Mouse (Mus musculus): ENCODE results near the gene Fam72a. TPM values are rescaled to one million over a fixed set of nuclear protein-coding genes. Genes with fewer than 3 reads are reported as not detected.
"Not testable (repeated sequence)": the region's sequence is repeated elsewhere in the genome, so short reads cannot be mapped to it uniquely, and the experiment has no call there.

The Fam72a gene
- polyA plus RNA-seq, 1 experiment, result 1.9 TPM

DNA sequence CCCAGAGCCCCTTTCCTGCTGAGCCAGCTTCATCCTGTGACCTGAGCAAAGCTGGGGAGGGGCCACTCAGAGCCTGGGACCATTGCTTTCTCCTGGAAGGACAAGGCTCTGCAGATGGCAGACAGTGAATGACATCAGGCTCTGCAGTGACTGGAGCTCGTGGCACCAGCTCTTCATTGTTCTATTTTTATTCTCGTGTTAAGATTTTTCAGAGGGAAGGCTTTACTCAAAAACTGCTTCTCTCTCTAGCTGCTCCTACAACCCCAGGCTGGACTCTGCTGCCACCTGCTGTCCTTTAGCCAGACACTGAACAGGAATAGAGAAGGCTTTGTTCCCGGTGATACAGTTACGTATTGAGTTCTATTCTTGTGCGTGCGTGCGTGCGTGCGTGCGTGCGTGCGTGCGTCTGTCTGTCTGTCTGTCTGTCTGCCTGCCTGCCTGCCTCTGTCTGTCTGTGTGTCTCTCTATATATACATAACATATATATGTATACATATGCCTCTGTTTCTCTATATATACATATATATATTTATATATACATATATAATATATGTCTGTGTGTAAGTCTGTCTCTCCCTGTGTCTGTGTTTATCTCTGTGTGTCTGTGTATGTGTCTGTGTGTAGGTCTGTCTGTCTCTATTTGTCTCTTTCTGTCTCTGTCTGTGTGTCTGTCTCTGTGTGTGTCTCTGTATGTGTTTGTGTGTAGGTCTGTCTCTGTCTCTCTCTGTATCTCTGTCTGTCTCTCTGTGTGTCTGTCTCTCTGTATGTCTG, 27.5 kb downstream of the Fam72a start:
- Histone ChIP-seq H3K27me3 (ENCODE audit: control insufficient read depth, insufficient read depth, insufficient read length) (no peaks in the 10 kb centered on the region), H3ac (ENCODE audit: control insufficient read depth, insufficient read length) (no peak overlapping the region), H3K4me2 (ENCODE audit: low read depth) (peak overlapping the region; percentile 67), H3K36me3 (ENCODE audit: control insufficient read depth, insufficient read depth) (no peaks in the 10 kb centered on the region), H3K4me3 (no peak overlapping the region), H3K79me2 (ENCODE audit: control insufficient read depth, insufficient read depth) (no peaks in the 10 kb centered on the region)
- TF ChIP-seq E2F4 (IDR thresholded peaks at IDR 0.05; ENCODE audit: insufficient read depth), result no peak
- TF ChIP-seq POLR2AphosphoS2 (IDR thresholded peaks at IDR 0.05; ENCODE audit: insufficient read length, low read depth), result no peak
- no peak for TF ChIP-seq USF1 (IDR thresholded peaks at IDR 0.05; ENCODE audit: low read depth)
- no peak for TF ChIP-seq TCF3 (IDR thresholded peaks at IDR 0.05; ENCODE audit: insufficient read length, low read depth)
- TF ChIP-seq TCF12 (IDR thresholded peaks at IDR 0.05; ENCODE audit: insufficient read depth, poor library complexity, severe bottlenecking), result no peak

DNA sequence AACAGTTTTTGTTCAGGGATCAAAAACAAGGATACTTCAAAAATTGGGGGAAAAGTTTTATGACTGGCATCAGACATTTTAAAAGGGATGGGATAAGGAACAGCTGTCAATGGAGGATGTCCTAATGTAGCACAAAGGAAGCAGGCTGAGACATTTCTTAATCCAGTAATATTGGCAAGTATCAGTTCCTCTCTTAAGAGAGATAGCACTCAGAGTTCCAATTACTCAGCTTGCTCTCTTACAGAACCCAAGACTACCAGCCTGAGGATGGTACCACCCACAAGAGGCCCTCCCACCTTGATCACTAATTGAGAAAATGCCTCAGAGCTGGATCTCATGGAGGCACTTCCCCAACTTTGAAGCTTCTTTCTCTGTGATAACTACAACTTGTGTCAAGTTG, 32.8 kb downstream of the Fam72a start:
- Histone ChIP-seq H3K4me2 (ENCODE audit: low read depth) (no peak overlapping the region), H3K27me3 (ENCODE audit: control insufficient read depth, insufficient read depth, insufficient read length) (no peaks in the 10 kb centered on the region), H3ac (ENCODE audit: control insufficient read depth, insufficient read length) (no peak overlapping the region), H3K36me3 (ENCODE audit: control insufficient read depth, insufficient read depth) (no peaks in the 10 kb centered on the region), H3K79me2 (ENCODE audit: control insufficient read depth, insufficient read depth) (no peaks in the 10 kb centered on the region), H3K4me3 (no peak overlapping the region)
- TF ChIP-seq TCF12 (IDR thresholded peaks at IDR 0.05; ENCODE audit: insufficient read depth, poor library complexity, severe bottlenecking) (no peak), MAX (IDR thresholded peaks at IDR 0.05; ENCODE audit: low read depth) (no peak), REST (IDR thresholded peaks at IDR 0.05; ENCODE audit: insufficient read depth, insufficient read length) (no peak), CEBPB (IDR thresholded peaks at IDR 0.05; ENCODE audit: insufficient read depth, poor library complexity, severe bottlenecking) (no peak), POLR2AphosphoS2 (IDR thresholded peaks at IDR 0.05; ENCODE audit: insufficient read length, low read depth) (no peak), MYOG (IDR thresholded peaks at IDR 0.05; ENCODE audit: control insufficient read depth in 1 of 3, insufficient read depth in 1 of 3, insufficient read length in 2 of 3, low read depth in 2 of 3) (no peak), E2F4 (IDR thresholded peaks at IDR 0.05; ENCODE audit: insufficient read depth) (no peak), POLR2A (IDR thresholded peaks at IDR 0.05; ENCODE audit: insufficient read length, low read depth) (no peak), TCF3 (IDR thresholded peaks at IDR 0.05; ENCODE audit: insufficient read length, low read depth) (no peak), SRF (IDR thresholded peaks at IDR 0.05; ENCODE audit: control insufficient read depth, insufficient read length, low read depth) (no peak), USF1 (IDR thresholded peaks at IDR 0.05; ENCODE audit: low read depth) (no peak), MYOD1 (IDR thresholded peaks at IDR 0.05; ENCODE audit: control insufficient read depth in 1 of 3, insufficient read length in 2 of 3, low read depth in 2 of 3) (no peak)

GRCm38 (mm10) chr1:131562081-131562480, 34.4 kb downstream of the Fam72a start:
- Histone ChIP-seq H3K4me3 (no peak overlapping the region), H3K36me3 (ENCODE audit: control insufficient read depth, insufficient read depth) (no peaks in the 10 kb centered on the region), H3K79me2 (ENCODE audit: control insufficient read depth, insufficient read depth) (no peaks in the 10 kb centered on the region)

DNA sequence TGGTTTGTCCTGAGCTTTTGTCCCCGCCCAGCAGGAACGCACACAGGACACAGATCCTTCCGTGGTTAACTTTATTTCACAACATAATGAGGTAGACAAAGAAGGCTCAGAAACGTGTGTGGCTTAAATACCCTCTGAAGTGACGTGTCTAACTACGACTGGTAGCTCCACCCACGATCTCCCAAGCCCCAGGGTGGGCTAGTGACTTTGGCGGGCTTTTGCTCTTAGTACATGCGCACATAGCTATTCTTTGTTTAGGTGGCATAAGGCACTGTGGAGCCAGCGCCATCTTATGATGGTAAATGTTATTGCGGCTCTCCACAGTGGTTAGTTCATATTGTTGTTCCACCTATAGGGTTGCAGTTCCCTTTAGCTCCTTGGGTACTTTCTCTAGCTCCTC, 38.4 kb downstream of the Fam72a start:
- H3ac ChIP-seq (ENCODE audit: control insufficient read depth, insufficient read length); H3K36me3 ChIP-seq (ENCODE audit: control insufficient read depth, insufficient read depth); H3K79me2 ChIP-seq (ENCODE audit: control insufficient read depth, insufficient read depth); H3K4me2 ChIP-seq (ENCODE audit: low read depth); H3K4me3 ChIP-seq; H3K27me3 ChIP-seq (ENCODE audit: control insufficient read depth, insufficient read depth, insufficient read length): not testable (repeated sequence)

More at GRCm38 (mm10) chr1:131562081-131562480, 34.4 kb downstream of the Fam72a start:
- H3K27me3 ChIP-seq (ENCODE audit: control insufficient read depth, insufficient read depth, insufficient read length), result no peaks in the 10 kb centered on the region
- no peak overlapping the region for H3ac ChIP-seq (ENCODE audit: control insufficient read depth, insufficient read length)
- TF ChIP-seq TCF12 (IDR thresholded peaks at IDR 0.05; ENCODE audit: insufficient read depth, poor library complexity, severe bottlenecking) (no peak), POLR2AphosphoS2 (IDR thresholded peaks at IDR 0.05; ENCODE audit: insufficient read length, low read depth) (no peak), SRF (IDR thresholded peaks at IDR 0.05; ENCODE audit: control insufficient read depth, insufficient read length, low read depth) (no peak), CEBPB (IDR thresholded peaks at IDR 0.05; ENCODE audit: insufficient read depth, poor library complexity, severe bottlenecking) (no peak), MYOG (IDR thresholded peaks at IDR 0.05; ENCODE audit: control insufficient read depth in 1 of 3, insufficient read depth in 1 of 3, insufficient read length in 2 of 3, low read depth in 2 of 3) (no peak), MAX (IDR thresholded peaks at IDR 0.05; ENCODE audit: low read depth) (no peak), REST (IDR thresholded peaks at IDR 0.05; ENCODE audit: insufficient read depth, insufficient read length) (no peak), POLR2A (IDR thresholded peaks at IDR 0.05; ENCODE audit: insufficient read length, low read depth) (no peak), MYOD1 (IDR thresholded peaks at IDR 0.05; ENCODE audit: control insufficient read depth in 1 of 3, insufficient read length in 2 of 3, low read depth in 2 of 3) (no peak), USF1 (IDR thresholded peaks at IDR 0.05; ENCODE audit: low read depth) (no peak), TCF3 (IDR thresholded peaks at IDR 0.05; ENCODE audit: insufficient read length, low read depth) (no peak)
- no peak overlapping the region for H3K4me2 ChIP-seq (ENCODE audit: low read depth)

GRCm38 (mm10) chr1:131569721-131570120, 42.0 kb downstream of the Fam72a start:
- H3K36me3 ChIP-seq (ENCODE audit: control insufficient read depth, insufficient read depth), result no peaks in the 10 kb centered on the region
- H3ac ChIP-seq (ENCODE audit: control insufficient read depth, insufficient read length), result no peak overlapping the region
- TF ChIP-seq CEBPB (IDR thresholded peaks at IDR 0.05; ENCODE audit: insufficient read depth, poor library complexity, severe bottlenecking) (no peak), USF1 (IDR thresholded peaks at IDR 0.05; ENCODE audit: low read depth) (no peak), REST (IDR thresholded peaks at IDR 0.05; ENCODE audit: insufficient read depth, insufficient read length) (no peak), POLR2A (IDR thresholded peaks at IDR 0.05; ENCODE audit: insufficient read length, low read depth) (no peak), MYOD1 (IDR thresholded peaks at IDR 0.05; ENCODE audit: control insufficient read depth in 1 of 3, insufficient read length in 2 of 3, low read depth in 2 of 3) (no peak), E2F4 (IDR thresholded peaks at IDR 0.05; ENCODE audit: insufficient read depth) (no peak), POLR2AphosphoS2 (IDR thresholded peaks at IDR 0.05; ENCODE audit: insufficient read length, low read depth) (no peak), MYOG (IDR thresholded peaks at IDR 0.05; ENCODE audit: control insufficient read depth in 1 of 3, insufficient read depth in 1 of 3, insufficient read length in 2 of 3, low read depth in 2 of 3) (no peak), TCF3 (IDR thresholded peaks at IDR 0.05; ENCODE audit: insufficient read length, low read depth) (no peak), TCF12 (IDR thresholded peaks at IDR 0.05; ENCODE audit: insufficient read depth, poor library complexity, severe bottlenecking) (no peak), MAX (IDR thresholded peaks at IDR 0.05; ENCODE audit: low read depth) (no peak), SRF (IDR thresholded peaks at IDR 0.05; ENCODE audit: control insufficient read depth, insufficient read length, low read depth) (no peak)
- no peak overlapping the region for H3K4me3 ChIP-seq
- H3K4me2 ChIP-seq (ENCODE audit: low read depth), result no peak overlapping the region
- no peaks in the 10 kb centered on the region for H3K27me3 ChIP-seq (ENCODE audit: control insufficient read depth, insufficient read depth, insufficient read length)
- no peaks in the 10 kb centered on the region for H3K79me2 ChIP-seq (ENCODE audit: control insufficient read depth, insufficient read depth)

Data from myocyte (in vitro differentiated cells).